Mouse (Mus musculus) heart, embryonic 11.5 days (tissue): ENCODE measurements around the gene Dhrs3. TPM values are rescaled to one million over a fixed set of nuclear protein-coding genes. Genes with fewer than 3 reads are reported as not detected.

ENCODE experiments used
- ATAC-seq: fragments of 200-750 bp; cut with Nextera tagmentation; replicated peaks from 2 replicates; pipeline ENCODE4 v1.8.0; 2017; ENCODE audit warnings: moderate library complexity; ENCODE audit not compliant: insufficient number of reproducible peaks, low FRiP score, low TSS enrichment
- H3K27ac ChIP-seq: fragments of 300-500 bp; sonication (generic); 2 replicates; pipeline ENCODE4 v1.5.1; 2014; ENCODE audit warnings: mild to moderate bottlenecking, low read depth, low read length
- H3K27me3 ChIP-seq: fragments of 300-500 bp; sonication (generic); 2 replicates; pipeline ENCODE4 v1.6.1; 2014; ENCODE audit warnings: mild to moderate bottlenecking, low read length, mixed read lengths; ENCODE audit not compliant: control insufficient read depth, insufficient read depth
- H3K36me3 ChIP-seq: fragments of 300-500 bp; sonication (generic); 2 replicates; pipeline ENCODE4 v1.6.1; 2014; ENCODE audit warnings: mild to moderate bottlenecking, low read length, moderate library complexity, mixed read lengths; ENCODE audit not compliant: control insufficient read depth, insufficient read depth
- H3K4me1 ChIP-seq: fragments of 300-500 bp; sonication (generic); 2 replicates; pipeline ENCODE4 v1.6.1; 2014; ENCODE audit warnings: low read length; ENCODE audit not compliant: control insufficient read depth, insufficient read depth
- H3K4me2 ChIP-seq: fragments of 300-500 bp; sonication (generic); 2 replicates; pipeline ENCODE4 v1.6.1; 2014; ENCODE audit warnings: mild to moderate bottlenecking, moderate library complexity
- H3K4me3 ChIP-seq: fragments of 300-500 bp; sonication (generic); 2 replicates; pipeline ENCODE4 v1.5.1; 2014; ENCODE audit warnings: low read depth, low read length
- H3K9ac ChIP-seq: fragments of 300-500 bp; sonication (generic); 2 replicates; pipeline ENCODE4 v1.6.1; 2014; ENCODE audit warnings: mild to moderate bottlenecking, low read depth, low read length, moderate library complexity
- H3K9me3 ChIP-seq: fragments of 300-500 bp; sonication (generic); replicated peaks from 2 replicates; pipeline ENCODE4 v1.6.1; 2016; ENCODE audit warnings: low read length; ENCODE audit not compliant: control insufficient read depth
- WGBS: fragments of 180-500 bp; shearing (Covaris S2); extraction: QIAGEN DNeasy Blood & Tissue Kit; methylation state at CpG from one replicate; pipeline ENCODE4 v1.1.7; 2014; ENCODE audit not compliant: insufficient replicate concordance; 5-methylcytosine and 5-hydroxymethylcytosine counted together
- polyA plus RNA-seq: library from polyadenylated mRNA; unstranded; fragments of >200 nt; fragmentation: Nextera tagmentation; extraction: Ambion mirVana; gene quantifications from 2 replicates; pipeline ENCODE4 v1.2.1, GENCODE M21; 2014

The Dhrs3 gene
- polyA plus RNA-seq = 17.4 and 20.5 TPM in 2 replicates

DNA sequence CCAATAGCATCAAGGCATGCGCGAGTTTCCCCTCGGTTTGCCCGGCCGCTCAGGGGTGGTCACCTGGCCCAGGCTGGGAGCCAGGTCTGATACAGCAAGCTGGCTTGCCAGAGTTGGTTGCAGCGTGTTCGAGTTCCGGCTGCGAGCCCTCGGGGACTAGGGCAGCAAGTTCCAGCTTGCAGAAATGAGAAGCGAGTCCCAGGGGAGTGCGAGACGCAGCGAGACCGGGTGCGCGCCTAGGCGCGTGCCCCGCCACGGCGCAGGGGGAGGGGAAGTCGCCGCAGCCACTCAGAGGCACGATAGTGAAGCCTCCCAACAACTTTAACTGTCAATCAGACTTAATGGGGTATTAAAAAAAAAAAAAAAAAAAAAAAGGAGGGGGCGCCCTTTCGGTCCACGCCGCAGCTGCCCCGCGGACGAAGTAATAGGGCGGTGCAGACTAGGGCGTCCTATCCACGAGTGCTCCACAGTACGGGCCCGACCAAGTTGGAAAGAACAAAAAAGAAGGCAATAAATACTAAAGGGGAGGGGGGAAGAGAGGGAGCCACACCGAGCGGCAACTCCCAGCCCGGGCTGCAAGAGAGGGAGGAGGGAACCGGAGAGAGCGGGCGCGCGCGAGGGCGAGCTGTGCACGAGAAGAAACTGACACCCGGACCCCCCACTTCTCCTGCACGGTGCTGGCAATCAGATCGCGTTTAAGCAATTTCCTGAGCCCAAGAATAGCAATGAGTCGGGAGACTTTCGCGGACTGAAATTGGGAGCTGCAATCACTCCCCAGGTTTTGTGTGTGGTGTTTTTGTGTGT lies at the start of gene Dhrs3:
Dhrs3 (plus strand) TSS at position 695 of the 804 bp plus-strand sequence.
- H3K4me3 ChIP-seq = peak within 1 kb of the TSS; percentile 42
- no peak within 1 kb of the TSS for H3K27ac ChIP-seq
- H3K27me3 ChIP-seq = peaks cover 15% of the 10 kb centered on the region; the same call in 1 of the 2 replicates
- peaks cover 18% of the 10 kb centered on the region for H3K4me1 ChIP-seq
- peak within 1 kb of the TSS; percentile 46 for H3K9ac ChIP-seq
- ATAC-seq = peak; percentile 56
- H3K4me2 ChIP-seq = peak within 1 kb of the TSS; percentile 73
- under 1% methylated on average over 55 of the region's 55 CpGs for WGBS
- H3K9me3 ChIP-seq = no peaks in the 10 kb centered on the region
- H3K36me3 ChIP-seq = no peaks in the 10 kb centered on the region

- no peak overlapping the region for H3K4me2 ChIP-seq
- no peaks in the 10 kb centered on the region for H3K36me3 ChIP-seq
- H3K27ac ChIP-seq = no peak overlapping the region
- no peak overlapping the region for H3K4me3 ChIP-seq
- ATAC-seq = no peak
- H3K9ac ChIP-seq = no peak overlapping the region
- no peaks in the 10 kb centered on the region for H3K9me3 ChIP-seq
- 71% methylated on average over 3 of the region's 3 CpGs for WGBS
- no peaks in the 10 kb centered on the region for H3K4me1 ChIP-seq
- H3K27me3 ChIP-seq = no peaks in the 10 kb centered on the region
Measured at GRCm38 (mm10) chr4:144861756-144862505, 30.7 kb upstream of the Dhrs3 start.

- H3K27ac ChIP-seq = no peak overlapping the region
- H3K9ac ChIP-seq = no peak overlapping the region
- H3K27me3 ChIP-seq = no peaks in the 10 kb centered on the region
- ATAC-seq = no peak
- 73% methylated on average over 5 of the region's 5 CpGs for WGBS
- no peaks in the 10 kb centered on the region for H3K4me1 ChIP-seq
- H3K36me3 ChIP-seq = no peaks in the 10 kb centered on the region
- H3K4me2 ChIP-seq = no peak overlapping the region
- H3K9me3 ChIP-seq = no peaks in the 10 kb centered on the region
- H3K4me3 ChIP-seq = no peak overlapping the region
Measured at GRCm38 (mm10) chr4:144867926-144868325, 24.7 kb upstream of the Dhrs3 start.

DNA sequence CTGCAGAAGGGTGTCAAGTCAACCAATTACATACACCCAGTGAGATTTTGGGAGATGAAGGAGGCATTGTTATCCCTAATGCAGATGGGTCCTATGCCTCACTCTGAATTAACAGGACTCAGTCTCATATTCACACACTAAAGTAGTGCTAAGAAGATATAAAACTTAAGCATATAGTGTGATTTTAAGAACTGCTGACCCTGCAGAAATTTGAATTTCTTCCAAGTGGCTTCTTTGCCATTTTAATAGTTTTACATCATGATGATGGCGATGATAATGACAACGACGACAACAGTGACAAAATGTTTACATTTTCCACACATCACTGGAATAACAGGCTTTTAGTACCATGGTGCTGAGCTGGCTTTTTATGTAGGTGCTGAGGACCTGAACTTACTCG lies 24.0 kb upstream of the Dhrs3 start:
- no peak overlapping the region for H3K9ac ChIP-seq
- H3K36me3 ChIP-seq = no peaks in the 10 kb centered on the region
- H3K27ac ChIP-seq = no peak overlapping the region
- 82% methylated on average over 4 of the region's 4 CpGs for WGBS
- H3K4me2 ChIP-seq = no peak overlapping the region
- no peak for ATAC-seq
- no peaks in the 10 kb centered on the region for H3K27me3 ChIP-seq
- no peak overlapping the region for H3K4me3 ChIP-seq
- no peaks in the 10 kb centered on the region for H3K4me1 ChIP-seq
- H3K9me3 ChIP-seq = no peaks in the 10 kb centered on the region

DNA sequence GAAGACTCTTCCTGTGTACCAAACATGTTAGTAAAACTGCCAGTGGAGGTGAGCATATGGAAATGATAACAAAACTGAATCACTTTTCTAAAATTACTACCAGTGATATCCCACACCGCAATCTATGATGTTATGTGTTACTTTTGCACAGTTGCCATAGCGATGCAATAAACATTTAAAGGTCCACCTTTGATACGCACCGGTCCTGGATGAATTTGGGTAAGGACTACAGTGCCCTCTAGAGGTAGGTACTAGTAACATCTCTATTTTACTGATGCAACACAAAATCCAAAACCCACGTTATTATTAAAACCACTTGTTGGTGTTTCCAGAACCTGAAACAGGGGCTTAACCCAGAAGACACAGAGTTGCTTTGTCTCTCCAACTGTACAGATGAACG lies 19.7 kb upstream of the Dhrs3 start:
- Histone ChIP-seq H3K27me3 (no peaks in the 10 kb centered on the region), H3K9me3 (no peaks in the 10 kb centered on the region), H3K36me3 (no peaks in the 10 kb centered on the region), H3K4me3 (no peak overlapping the region), H3K4me1 (no peaks in the 10 kb centered on the region), H3K9ac (no peak overlapping the region), H3K27ac (no peak overlapping the region), H3K4me2 (no peak overlapping the region)
- 34% methylated on average over 6 of the region's 6 CpGs for WGBS
- ATAC-seq = no peak

- H3K9ac ChIP-seq = no peak overlapping the region
- WGBS = 61% methylated on average over 2 of the region's 2 CpGs
- ATAC-seq = no peak
Measured at GRCm38 (mm10) chr4:144875576-144876093, 17.0 kb upstream of the Dhrs3 start.

GRCm38 (mm10) chr4:144879549-144879948 lies 13.1 kb upstream of the Dhrs3 start:
- Histone ChIP-seq H3K4me3 (no peak overlapping the region), H3K36me3 (no peaks in the 10 kb centered on the region), H3K27ac (no peak overlapping the region), H3K9me3 (no peaks in the 10 kb centered on the region; the same call in 1 of the 2 replicates), H3K9ac (no peak overlapping the region), H3K27me3 (no peaks in the 10 kb centered on the region), H3K4me1 (no peaks in the 10 kb centered on the region), H3K4me2 (no peak overlapping the region)
- 74% methylated on average over 1 of the region's 1 CpGs for WGBS
- no peak for ATAC-seq

More at GRCm38 (mm10) chr4:144875576-144876093, 17.0 kb upstream of the Dhrs3 start:
- Histone ChIP-seq H3K27ac (no peak overlapping the region), H3K4me1 (no peaks in the 10 kb centered on the region), H3K36me3 (no peaks in the 10 kb centered on the region), H3K27me3 (no peaks in the 10 kb centered on the region), H3K9me3 (no peaks in the 10 kb centered on the region), H3K4me3 (no peak overlapping the region), H3K4me2 (no peak overlapping the region)

DNA sequence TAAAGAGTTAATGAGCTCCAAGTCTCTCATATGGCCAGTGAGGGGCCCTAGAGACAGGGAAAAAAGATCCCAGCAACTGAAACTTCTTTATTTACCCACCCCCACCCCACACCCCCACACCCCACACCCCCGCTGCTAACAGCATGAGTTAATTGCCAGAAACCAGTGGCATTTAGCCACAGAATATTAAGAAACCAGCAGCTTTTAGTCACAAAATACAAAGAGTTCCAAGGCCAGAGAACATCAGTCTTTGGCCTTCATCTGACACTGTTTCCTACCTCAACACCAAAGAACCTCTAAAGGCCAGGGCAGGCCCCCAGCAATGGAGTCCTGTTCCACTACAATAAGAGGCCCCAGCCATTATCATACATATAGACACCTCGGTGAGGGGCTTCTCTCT lies 11.3 kb upstream of the Dhrs3 start:
- no peaks in the 10 kb centered on the region for H3K27me3 ChIP-seq
- no peak overlapping the region for H3K27ac ChIP-seq
- H3K4me3 ChIP-seq = no peak overlapping the region
- WGBS = 75% methylated on average over 2 of the region's 2 CpGs
- H3K9me3 ChIP-seq = no peaks in the 10 kb centered on the region; the same call in 1 of the 2 replicates
- no peaks in the 10 kb centered on the region for H3K36me3 ChIP-seq
- ATAC-seq = no peak
- H3K4me2 ChIP-seq = no peak overlapping the region
- H3K9ac ChIP-seq = no peak overlapping the region
- H3K4me1 ChIP-seq = no peaks in the 10 kb centered on the region
